Mouse (Mus musculus) MEL (cell line): ENCODE data around the gene Slc24a4. TPM values are rescaled to one million over a fixed set of nuclear protein-coding genes. Genes with fewer than 3 reads are reported as not detected.

Experiments
- DNase-seq: peaks from one replicate; pipeline ENCODE4 v3.0.0; 2011; ENCODE audit warnings: low read depth, low spot score
- H3K27ac ChIP-seq: 2 replicates; pipeline ENCODE4 v1.5.1; 2012; ENCODE audit warnings: low read depth, mild to moderate bottlenecking, control low read depth, low read length, moderate library complexity; ENCODE audit not compliant: control insufficient read depth
- H3K27me3 ChIP-seq, 2 experiments: fragments of 150-350 bp in 1 of 2; sonication (generic) in 1 of 2; 2 replicates each; pipeline ENCODE4 v1.6.1; 2012; ENCODE audit warnings: low read length in 2 of 2, mild to moderate bottlenecking in 2 of 2, improper control_type of control experiment in 1 of 2, moderate library complexity in 1 of 2; ENCODE audit not compliant: insufficient read depth in 2 of 2, control insufficient read depth in 1 of 2
- H3K36me3 ChIP-seq, 2 experiments: 2 replicates each; pipeline ENCODE4 v1.6.1; 2012 to 2014; ENCODE audit warnings: low read length in 2 of 2, improper control_type of control experiment in 1 of 2, inconsistent platforms in 1 of 2, mild to moderate bottlenecking in 1 of 2; ENCODE audit not compliant: insufficient read depth in 2 of 2, control insufficient read depth in 1 of 2
- H3K4me1 ChIP-seq, 2 experiments: fragments of 150-350 bp in 1 of 2; sonication (generic) in 1 of 2; 2 replicates each; pipeline ENCODE4 v1.6.1; 2012; ENCODE audit warnings: low read length in 2 of 2, improper control_type of control experiment in 1 of 2, mild to moderate bottlenecking in 1 of 2; ENCODE audit not compliant: insufficient read depth in 2 of 2, control insufficient read depth in 1 of 2
- H3K4me3 ChIP-seq, 2 experiments: fragments of 150-350 bp in 1 of 2; sonication (generic) in 1 of 2; 2 replicates each; pipeline ENCODE4 v1.5.1; 2012; ENCODE audit warnings: low read depth in 2 of 2, low read length in 2 of 2, mild to moderate bottlenecking in 2 of 2, moderate library complexity in 2 of 2, control low read depth in 1 of 2, improper control_type of control experiment in 1 of 2; ENCODE audit not compliant: control insufficient read depth in 1 of 2, insufficient read depth in 1 of 2
- H3K79me2 ChIP-seq: 2 replicates; pipeline ENCODE4 v1.6.1; 2012; ENCODE audit warnings: mild to moderate bottlenecking, low read length, moderate library complexity; ENCODE audit not compliant: control insufficient read depth, poor library complexity, insufficient read depth
- H3K9ac ChIP-seq: 2 replicates; pipeline ENCODE4 v1.6.1; 2012; ENCODE audit warnings: low read depth, mild to moderate bottlenecking, control low read depth, low read length, moderate library complexity; ENCODE audit not compliant: control insufficient read depth, poor library complexity, severe bottlenecking
- H3K9me3 ChIP-seq: fragments of 150-350 bp; sonication (generic); replicated peaks from 2 replicates; pipeline ENCODE4 v1.6.1; 2012; ENCODE audit warnings: mild to moderate bottlenecking, low read length, improper control_type of control experiment, moderate library complexity; ENCODE audit not compliant: insufficient read depth
- BHLHE40 ChIP-seq: IDR thresholded peaks from 2 replicates; pipeline ENCODE4 v1.6.1; 2012; ENCODE audit warnings: low read depth, mild to moderate bottlenecking, inconsistent platforms, low read length, improper control_type of control experiment, borderline replicate concordance
- CHD1 ChIP-seq: IDR thresholded peaks from 2 replicates; pipeline ENCODE4 v1.6.1; 2012; ENCODE audit warnings: low read depth, mild to moderate bottlenecking, inconsistent platforms, low read length, improper control_type of control experiment
- CHD2 ChIP-seq: IDR thresholded peaks from 2 replicates; pipeline ENCODE4 v1.6.1; 2011; ENCODE audit warnings: low read length, improper control_type of control experiment
- CTCF ChIP-seq, 3 experiments: IDR thresholded peaks in 2 of 3; conservative IDR thresholded peaks in 1 of 3; 2 replicates each; pipeline ENCODE4 v1.5.1; 2011 to 2012; ENCODE audit warnings: low read length in 3 of 3, low read depth in 2 of 3, mild to moderate bottlenecking in 2 of 3, improper control_type of control experiment in 1 of 3, inconsistent platforms in 1 of 3, mixed read lengths in 1 of 3, moderate library complexity in 1 of 3; ENCODE audit not compliant: control insufficient read depth in 1 of 3, insufficient read depth in 1 of 3, poor library complexity in 1 of 3, severe bottlenecking in 1 of 3
- ELF1 ChIP-seq: IDR thresholded peaks from 2 replicates; pipeline ENCODE4 v1.6.1; 2014; ENCODE audit warnings: low read depth, mild to moderate bottlenecking, inconsistent platforms, low read length, improper control_type of control experiment, moderate library complexity
- EP300 ChIP-seq, 2 experiments: IDR thresholded peaks; 2 replicates each; pipeline ENCODE4 v1.6.1; 2011; ENCODE audit warnings: improper control_type of control experiment in 2 of 2, low read length in 2 of 2, low read depth in 1 of 2, mild to moderate bottlenecking in 1 of 2
- ETS1 ChIP-seq: IDR thresholded peaks from 2 replicates; pipeline ENCODE4 v1.6.1; 2012; ENCODE audit warnings: low read depth, mild to moderate bottlenecking, inconsistent platforms, low read length, improper control_type of control experiment, moderate library complexity
- GABPA ChIP-seq: IDR thresholded peaks from 2 replicates; pipeline ENCODE4 v1.6.1; 2012; ENCODE audit warnings: low read depth, mild to moderate bottlenecking, inconsistent platforms, low read length, improper control_type of control experiment, moderate library complexity
- HCFC1 ChIP-seq: IDR thresholded peaks from 2 replicates; pipeline ENCODE4 v1.6.1; 2012; ENCODE audit warnings: low read depth, mild to moderate bottlenecking, inconsistent platforms, low read length, improper control_type of control experiment, moderate library complexity
- KAT2A ChIP-seq: conservative IDR thresholded peaks from 2 replicates; pipeline ENCODE4 v1.6.1; 2012; ENCODE audit warnings: low read depth, low read length, improper control_type of control experiment, inconsistent platforms
- MAFK ChIP-seq: IDR thresholded peaks from 2 replicates; pipeline ENCODE4 v1.6.1; 2011; ENCODE audit warnings: low read depth, mild to moderate bottlenecking, low read length, improper control_type of control experiment, borderline replicate concordance
- MAZ ChIP-seq: IDR thresholded peaks from 2 replicates; pipeline ENCODE4 v1.6.1; 2012; ENCODE audit warnings: low read depth, mild to moderate bottlenecking, inconsistent platforms, low read length, improper control_type of control experiment
- MEF2A ChIP-seq: IDR thresholded peaks from 2 replicates; pipeline ENCODE4 v1.6.1; 2014; ENCODE audit warnings: low read depth, mild to moderate bottlenecking, inconsistent platforms, low read length, improper control_type of control experiment; ENCODE audit not compliant: poor library complexity, insufficient replicate concordance, severe bottlenecking; ENCODE audit errors: extremely low read depth
- MXI1 ChIP-seq: IDR thresholded peaks from 2 replicates; pipeline ENCODE4 v1.6.1; 2011; ENCODE audit warnings: mild to moderate bottlenecking, low read depth, low read length, improper control_type of control experiment
- MYB ChIP-seq: IDR thresholded peaks from 2 replicates; pipeline ENCODE4 v1.6.1; 2011; ENCODE audit warnings: mild to moderate bottlenecking, low read depth, low read length, improper control_type of control experiment
- MYC ChIP-seq: IDR thresholded peaks from 2 replicates; pipeline ENCODE4 v1.6.1; 2011; ENCODE audit warnings: low read depth, mild to moderate bottlenecking, low read length, improper control_type of control experiment, moderate library complexity
- NRF1 ChIP-seq: IDR thresholded peaks from 2 replicates; pipeline ENCODE4 v1.6.1; 2014; ENCODE audit warnings: low read depth, mild to moderate bottlenecking, inconsistent platforms, low read length, improper control_type of control experiment, moderate library complexity; ENCODE audit not compliant: poor library complexity, insufficient read depth, severe bottlenecking
- RAD21 ChIP-seq: IDR thresholded peaks from 2 replicates; pipeline ENCODE4 v1.6.1; 2011; ENCODE audit warnings: mild to moderate bottlenecking, low read depth, low read length, improper control_type of control experiment
- SMC3 ChIP-seq: IDR thresholded peaks from 2 replicates; pipeline ENCODE4 v1.6.1; 2011; ENCODE audit warnings: low read depth, low read length, improper control_type of control experiment
- TCF12 ChIP-seq: IDR thresholded peaks from 2 replicates; pipeline ENCODE4 v1.6.1; 2014; ENCODE audit warnings: low read depth, mild to moderate bottlenecking, inconsistent platforms, low read length, improper control_type of control experiment, moderate library complexity
- UBTF ChIP-seq: IDR thresholded peaks from 2 replicates; pipeline ENCODE4 v1.6.1; 2012; ENCODE audit warnings: low read depth, mild to moderate bottlenecking, inconsistent platforms, low read length, improper control_type of control experiment, moderate library complexity, borderline replicate concordance; ENCODE audit not compliant: insufficient read depth
- USF2 ChIP-seq, 2 experiments: IDR thresholded peaks; 2 replicates each; pipeline ENCODE4 v1.6.1; 2011 to 2012; ENCODE audit warnings: improper control_type of control experiment in 2 of 2, low read length in 2 of 2, borderline replicate concordance in 1 of 2, inconsistent platforms in 1 of 2, low read depth in 1 of 2, mild to moderate bottlenecking in 1 of 2; ENCODE audit not compliant: insufficient read depth in 1 of 2
- ZC3H11A ChIP-seq: IDR thresholded peaks from 2 replicates; pipeline ENCODE4 v1.6.1; 2012; ENCODE audit warnings: low read depth, mild to moderate bottlenecking, inconsistent platforms, low read length, improper control_type of control experiment
- polyA plus RNA-seq, 2 experiments: library from polyadenylated mRNA; stranded (reverse) in 1 of 2; unstranded in 1 of 2; fragments of >175 nt in 1 of 2; fragments of >200 nt in 1 of 2; gene quantifications; 2 replicates each; pipeline versions ENCODE4 v1.2.1 to v1.2.4; 2012; ENCODE audit warnings: low replicate concordance in 2 of 2, low read depth in 1 of 2; ENCODE audit not compliant: insufficient read length in 2 of 2, insufficient read depth in 1 of 2, missing spikeins in 1 of 2
- total RNA-seq: library from RNA; depleted of rRNA; stranded (reverse); fragments of 300-350 nt; gene quantifications from 2 replicates; pipeline ENCODE4 v1.2.3, GENCODE M21; 2012

The Slc24a4 gene
- total and polyA plus RNA-seq, 3 experiments = not detected

DNA sequence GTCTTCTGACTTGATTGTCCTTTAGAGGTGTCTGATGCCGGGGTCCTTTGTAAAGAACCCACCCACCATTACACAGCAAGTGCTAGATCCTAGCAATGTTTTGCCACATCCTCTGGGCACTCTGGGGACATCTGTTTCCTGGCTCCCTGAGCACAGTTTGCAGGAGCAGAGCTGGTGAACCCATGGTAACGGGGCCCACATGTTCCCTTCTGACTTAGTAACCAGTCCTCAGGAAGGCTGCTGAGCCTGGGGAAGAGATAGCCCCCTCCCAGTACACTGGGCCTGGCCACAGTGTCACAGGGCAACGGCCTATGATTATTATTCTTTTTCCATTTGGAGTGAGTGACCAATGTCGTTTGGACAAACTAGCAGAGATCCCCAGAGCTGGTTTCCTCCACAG is 19.1 kb downstream of the Slc24a4 start:
- Histone ChIP-seq H3K36me3 (no peaks in the 10 kb centered on the region), H3K9me3 (no peaks in the 10 kb centered on the region), H3K4me1 (no peaks in the 10 kb centered on the region), H3K9ac (no peak overlapping the region), H3K79me2 (no peaks in the 10 kb centered on the region), H3K27me3 (peaks cover 0 to 5% of the 10 kb centered on the region in 2 experiments; a peak in 2 of 4 replicates), H3K27ac (no peak overlapping the region), H3K4me3 (no peak overlapping the region)
- TF ChIP-seq KAT2A = no peak
- no peak for TF ChIP-seq TCF12
- TF ChIP-seq ZC3H11A = no peak
- TF ChIP-seq MAFK = no peak
- no peak for TF ChIP-seq USF2 (IDR thresholded peaks at IDR 0.05; ENCODE audit: borderline replicate concordance in 1 of 2, insufficient read depth in 1 of 2, low read depth in 1 of 2, low read length in 2 of 2)
- TF ChIP-seq MEF2A = no peak
- no peak for TF ChIP-seq ETS1
- no peak for TF ChIP-seq HCFC1
- no peak for TF ChIP-seq MYC
- TF ChIP-seq NRF1 = no peak
- TF ChIP-seq GABPA = no peak
- no peak for TF ChIP-seq MYB
- TF ChIP-seq MAZ = no peak
- no peak for TF ChIP-seq CHD2
- TF ChIP-seq MXI1 = no peak
- DNase-seq = no peak

DNA sequence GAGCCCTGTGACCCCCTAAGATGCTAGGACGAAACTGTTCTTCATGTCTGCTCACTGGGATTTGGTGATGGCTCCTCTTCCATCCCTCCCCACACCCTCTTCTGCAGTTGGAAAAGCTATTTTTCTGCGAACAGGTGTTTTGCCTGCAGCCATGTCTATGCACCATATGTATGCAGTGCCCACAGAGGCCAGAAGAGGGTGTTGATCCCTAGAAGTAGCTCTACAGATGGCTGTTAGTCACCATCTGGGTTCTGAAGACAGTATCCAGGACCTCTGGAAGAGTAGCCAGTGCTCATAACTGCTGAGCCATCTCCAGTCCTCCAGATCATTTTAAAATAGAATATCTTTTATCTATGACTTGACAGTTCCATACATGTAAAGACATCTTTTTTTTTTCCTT is 20.2 kb downstream of the Slc24a4 start:
- no peak overlapping the region for H3K4me3 ChIP-seq
- no peaks in the 10 kb centered on the region for H3K36me3 ChIP-seq
- no peaks in the 10 kb centered on the region for H3K79me2 ChIP-seq
- no peaks in the 10 kb centered on the region for H3K4me1 ChIP-seq
- peaks cover 0 to 5% of the 10 kb centered on the region in 2 experiments; a peak in 2 of 4 replicates for H3K27me3 ChIP-seq
- H3K9ac ChIP-seq = no peak overlapping the region
- H3K9me3 ChIP-seq = no peaks in the 10 kb centered on the region
- H3K27ac ChIP-seq = no peak overlapping the region
- TF ChIP-seq SMC3 = peak; percentile 62
- TF ChIP-seq EP300 (IDR thresholded peaks at IDR 0.05; ENCODE audit: low read depth in 1 of 2, low read length in 2 of 2) = no peak
- TF ChIP-seq ELF1 = no peak
- TF ChIP-seq MXI1 = no peak
- no peak for TF ChIP-seq ETS1
- TF ChIP-seq ZC3H11A = 0 out of 2 replicates have a peak, but pooled peaks have one; percentile 6
- no peak for TF ChIP-seq TCF12
- no peak for TF ChIP-seq UBTF
- TF ChIP-seq RAD21 = peak; percentile 41
- peak; percentile 27 to 53 (median 34); a peak in 4 of 6 replicates for TF ChIP-seq CTCF (IDR thresholded peaks at IDR 0.05 in 2 of 3, conservative IDR thresholded peaks at IDR 0.05 in 1 of 3; ENCODE audit: control insufficient read depth in 1 of 3, insufficient read depth in 1 of 3, low read depth in 2 of 3, low read length in 3 of 3, poor library complexity in 1 of 3, severe bottlenecking in 1 of 3)
- TF ChIP-seq HCFC1 = no peak
- no peak for TF ChIP-seq BHLHE40
- TF ChIP-seq CHD1 = no peak
- DNase-seq = peak; percentile 33
